Mouse (Mus musculus): ENCODE data around the gene Blm. TPM values are rescaled to one million over a fixed set of nuclear protein-coding genes. Genes with fewer than 3 reads are reported as not detected.

The Blm gene
- total and polyA plus RNA-seq, 2 experiments, result 0.43 to 6.9 TPM

- no peak for DNase-seq (ENCODE audit: extremely low read depth, low read depth, low spot score)
- TF ChIP-seq CTCF (IDR thresholded peaks at IDR 0.05; ENCODE audit: low read depth, low read length), result no peak
- TF ChIP-seq POLR2A (IDR thresholded peaks at IDR 0.05; ENCODE audit: extremely low read depth, insufficient read depth, low read length), result no peak
- Histone ChIP-seq H3K9ac (ENCODE audit: low read depth, low read length) (no peak overlapping the region), H3K36me3 (ENCODE audit: control insufficient read depth, insufficient read depth, low read length) (no peaks in the 10 kb centered on the region), H3K4me3 (ENCODE audit: insufficient read depth, low read depth, low read length) (no peak overlapping the region), H3K4me1 (ENCODE audit: control insufficient read depth, insufficient read depth, low read length) (no peaks in the 10 kb centered on the region), H3K27me3 (ENCODE audit: control insufficient read depth, insufficient read depth, low read length) (no peaks in the 10 kb centered on the region), H3K79me2 (ENCODE audit: control insufficient read depth, insufficient read depth, low read length) (no peaks in the 10 kb centered on the region), H3K27ac (replicated peaks; ENCODE audit: insufficient read depth, low read depth, low read length) (no peak overlapping the region)
- 81% methylated on average over 5 of the region's 5 CpGs for WGBS
Measured at GRCm38 (mm10) chr7:80558572-80558971, 23.7 kb upstream of the Blm start.

GRCm38 (mm10) chr7:80558101-80558500, 23.2 kb upstream of the Blm start:
- H3K36me3 ChIP-seq (ENCODE audit: control insufficient read depth, insufficient read depth, low read length), result no peaks in the 10 kb centered on the region
- H3K9ac ChIP-seq (ENCODE audit: low read depth, low read length), result no peak overlapping the region
- no peaks in the 10 kb centered on the region for H3K27me3 ChIP-seq (ENCODE audit: control insufficient read depth, insufficient read depth, low read length)
- H3K27ac ChIP-seq (replicated peaks; ENCODE audit: insufficient read depth, low read depth, low read length), result no peak overlapping the region
- no peak for DNase-seq (ENCODE audit: extremely low read depth, low read depth, low spot score)
- no peak for TF ChIP-seq CTCF (IDR thresholded peaks at IDR 0.05; ENCODE audit: low read depth, low read length)
- TF ChIP-seq POLR2A (IDR thresholded peaks at IDR 0.05; ENCODE audit: extremely low read depth, insufficient read depth, low read length), result no peak
- no peaks in the 10 kb centered on the region for H3K4me1 ChIP-seq (ENCODE audit: control insufficient read depth, insufficient read depth, low read length)
- no peaks in the 10 kb centered on the region for H3K79me2 ChIP-seq (ENCODE audit: control insufficient read depth, insufficient read depth, low read length)
- 78% methylated on average over 8 of the region's 8 CpGs for WGBS
- no peak overlapping the region for H3K4me3 ChIP-seq (ENCODE audit: insufficient read depth, low read depth, low read length)

- DNase-seq (ENCODE audit: extremely low read depth, low read depth, low spot score), result peak; percentile 91
- Histone ChIP-seq H3K79me2 (ENCODE audit: control insufficient read depth, insufficient read depth, low read length) (no peaks in the 10 kb centered on the region), H3K4me3 (ENCODE audit: insufficient read depth, low read depth, low read length) (no peak overlapping the region), H3K4me1 (ENCODE audit: control insufficient read depth, insufficient read depth, low read length) (no peaks in the 10 kb centered on the region), H3K27ac (replicated peaks; ENCODE audit: insufficient read depth, low read depth, low read length) (no peak overlapping the region), H3K27me3 (ENCODE audit: control insufficient read depth, insufficient read depth, low read length) (no peaks in the 10 kb centered on the region), H3K9ac (ENCODE audit: low read depth, low read length) (no peak overlapping the region), H3K36me3 (ENCODE audit: control insufficient read depth, insufficient read depth, low read length) (no peaks in the 10 kb centered on the region)
- TF ChIP-seq POLR2A (IDR thresholded peaks at IDR 0.05; ENCODE audit: extremely low read depth, insufficient read depth, low read length) (no peak), CTCF (IDR thresholded peaks at IDR 0.05; ENCODE audit: low read depth, low read length) (no peak)
- WGBS, result 46% methylated on average over 4 of the region's 4 CpGs
Measured at GRCm38 (mm10) chr7:80557161-80557560, 22.2 kb upstream of the Blm start.

GRCm38 (mm10) chr7:80556166-80556565, 21.2 kb upstream of the Blm start:
- Histone ChIP-seq H3K4me3 (ENCODE audit: insufficient read depth, low read depth, low read length) (no peak overlapping the region), H3K4me1 (ENCODE audit: control insufficient read depth, insufficient read depth, low read length) (no peaks in the 10 kb centered on the region), H3K27me3 (ENCODE audit: control insufficient read depth, insufficient read depth, low read length) (no peaks in the 10 kb centered on the region), H3K79me2 (ENCODE audit: control insufficient read depth, insufficient read depth, low read length) (no peaks in the 10 kb centered on the region), H3K36me3 (ENCODE audit: control insufficient read depth, insufficient read depth, low read length) (no peaks in the 10 kb centered on the region), H3K9ac (ENCODE audit: low read depth, low read length) (no peak overlapping the region), H3K27ac (replicated peaks; ENCODE audit: insufficient read depth, low read depth, low read length) (no peak overlapping the region)
- WGBS, result 78% methylated on average over 3 of the region's 3 CpGs
- TF ChIP-seq CTCF (IDR thresholded peaks at IDR 0.05; ENCODE audit: low read depth, low read length) (no peak), POLR2A (IDR thresholded peaks at IDR 0.05; ENCODE audit: extremely low read depth, insufficient read depth, low read length) (no peak)
- DNase-seq (ENCODE audit: extremely low read depth, low read depth, low spot score), result peak; percentile 33

GRCm38 (mm10) chr7:80555146-80555545, 20.2 kb upstream of the Blm start:
- Histone ChIP-seq H3K27me3 (ENCODE audit: control insufficient read depth, insufficient read depth, low read length) (no peaks in the 10 kb centered on the region), H3K4me3 (ENCODE audit: insufficient read depth, low read depth, low read length) (no peak overlapping the region), H3K4me1 (ENCODE audit: control insufficient read depth, insufficient read depth, low read length) (no peaks in the 10 kb centered on the region), H3K36me3 (ENCODE audit: control insufficient read depth, insufficient read depth, low read length) (no peaks in the 10 kb centered on the region), H3K9ac (ENCODE audit: low read depth, low read length) (no peak overlapping the region), H3K27ac (replicated peaks; ENCODE audit: insufficient read depth, low read depth, low read length) (no peak overlapping the region), H3K79me2 (ENCODE audit: control insufficient read depth, insufficient read depth, low read length) (no peaks in the 10 kb centered on the region)
- WGBS, result 83% methylated on average over 3 of the region's 3 CpGs
- DNase-seq (ENCODE audit: extremely low read depth, low read depth, low spot score), result no peak
- TF ChIP-seq CTCF (IDR thresholded peaks at IDR 0.05; ENCODE audit: low read depth, low read length) (no peak), POLR2A (IDR thresholded peaks at IDR 0.05; ENCODE audit: extremely low read depth, insufficient read depth, low read length) (no peak)

GRCm38 (mm10) chr7:80554180-80555021, 19.5 kb upstream of the Blm start:
- WGBS, result 83% methylated on average over 22 of the region's 22 CpGs
- Histone ChIP-seq H3K79me2 (ENCODE audit: control insufficient read depth, insufficient read depth, low read length) (no peaks in the 10 kb centered on the region), H3K27me3 (ENCODE audit: control insufficient read depth, insufficient read depth, low read length) (no peaks in the 10 kb centered on the region), H3K4me1 (ENCODE audit: control insufficient read depth, insufficient read depth, low read length) (no peaks in the 10 kb centered on the region), H3K9ac (ENCODE audit: low read depth, low read length) (no peak overlapping the region), H3K36me3 (ENCODE audit: control insufficient read depth, insufficient read depth, low read length) (no peaks in the 10 kb centered on the region), H3K4me3 (ENCODE audit: insufficient read depth, low read depth, low read length) (no peak overlapping the region), H3K27ac (replicated peaks; ENCODE audit: insufficient read depth, low read depth, low read length) (no peak overlapping the region)
- DNase-seq (ENCODE audit: extremely low read depth, low read depth, low spot score), result no peak
- TF ChIP-seq CTCF (IDR thresholded peaks at IDR 0.05; ENCODE audit: low read depth, low read length) (no peak), POLR2A (IDR thresholded peaks at IDR 0.05; ENCODE audit: extremely low read depth, insufficient read depth, low read length) (no peak)

All from liver, adult 2 months (tissue).